Mouse (Mus musculus) ZHBTc4 (cell line): ENCODE measurements around the gene Gab1.

Experiments
- DNase-seq: peaks from one replicate; pipeline ENCODE4 v3.0.0-alpha.2; 2011; ENCODE audit warnings: low read depth, low spot score

The Gab1 gene

GRCm38 (mm10) chr8:80811591-80811991, 68.7 kb downstream of the Gab1 start:
- DNase-seq, result no peak

GRCm38 (mm10) chr8:80810916-80811315, 69.4 kb downstream of the Gab1 start:
- DNase-seq, result no peak

- no peak for DNase-seq
Observed at GRCm38 (mm10) chr8:80810442-80810841, 69.9 kb downstream of the Gab1 start.

GRCm38 (mm10) chr8:80807807-80808505, 72.4 kb downstream of the Gab1 start:
- DNase-seq, result no peak

GRCm38 (mm10) chr8:80804066-80804619, 76.2 kb downstream of the Gab1 start:
- DNase-seq, result no peak

GRCm38 (mm10) chr8:80798778-80799177, 81.5 kb downstream of the Gab1 start:
- DNase-seq, result peak; percentile 64

GRCm38 (mm10) chr8:80798198-80798777, 82.0 kb downstream of the Gab1 start:
- DNase-seq, result no peak

- no peak for DNase-seq
Observed at GRCm38 (mm10) chr8:80796070-80796469, 84.2 kb downstream of the Gab1 start.

GRCm38 (mm10) chr8:80794585-80795509, 85.5 kb downstream of the Gab1 start:
- no peak for DNase-seq

GRCm38 (mm10) chr8:80793791-80794515, 86.4 kb downstream of the Gab1 start:
- no peak for DNase-seq

GRCm38 (mm10) chr8:80792214-80792613, 88.1 kb downstream of the Gab1 start:
- no peak for DNase-seq

GRCm38 (mm10) chr8:80789324-80789723, 91.0 kb downstream of the Gab1 start:
- DNase-seq, result no peak

GRCm38 (mm10) chr8:80784559-80784958, 95.8 kb downstream of the Gab1 start:
- DNase-seq, result no peak

- DNase-seq, result no peak
Observed at GRCm38 (mm10) chr8:80783271-80783670, 97.0 kb downstream of the Gab1 start.

GRCm38 (mm10) chr8:80781338-80781737, 99.0 kb downstream of the Gab1 start:
- no peak for DNase-seq

- DNase-seq, result no peak
Observed at GRCm38 (mm10) chr8:80780271-80780670, 100.0 kb downstream of the Gab1 start.

- DNase-seq, result no peak
Observed at GRCm38 (mm10) chr8:80776436-80776835, 103.9 kb downstream of the Gab1 start.

- DNase-seq, result no peak
Observed at GRCm38 (mm10) chr8:80772732-80773460, 107.4 kb downstream of the Gab1 start.

GRCm38 (mm10) chr8:80768451-80768850, 111.9 kb downstream of the Gab1 start:
- DNase-seq, result no peak

GRCm38 (mm10) chr8:80753017-80753715, 127.2 kb downstream of the Gab1 start:
- peak; percentile 90 for DNase-seq
